Mouse (Mus musculus): ENCODE measurements around the gene Tpk1. TPM values are rescaled to one million over a fixed set of nuclear protein-coding genes. Genes with fewer than 3 reads are reported as not detected.
"Not testable (repeated sequence)": the region's sequence is repeated elsewhere in the genome, so short reads cannot be mapped to it uniquely, and the experiment has no call there.

The Tpk1 gene
- polyA plus RNA-seq, 1 experiment = 2.7 TPM

- H3K4me1 ChIP-seq (ENCODE audit: control insufficient read depth, insufficient read depth, low read length) = peaks cover 6% of the 10 kb centered on the region
- no peak overlapping the region for H3K27ac ChIP-seq (ENCODE audit: insufficient read depth, low read length)
- TF ChIP-seq POLR2A (IDR thresholded peaks at IDR 0.05; ENCODE audit: extremely low read depth, insufficient read depth, low read length) (no peak), CTCF (IDR thresholded peaks at IDR 0.05; ENCODE audit: extremely low read depth, insufficient read depth, low read length) (no peak)
- no peak overlapping the region for H3K4me3 ChIP-seq (ENCODE audit: insufficient read depth, low read length)
Measured at GRCm38 (mm10) chr6:43643718-43644117, 22.4 kb downstream of the Tpk1 start.

GRCm38 (mm10) chr6:43642375-43642774, 23.7 kb downstream of the Tpk1 start:
- Histone ChIP-seq H3K27ac (ENCODE audit: insufficient read depth, low read length) (no peak overlapping the region; the same call in 1 of the 2 replicates), H3K4me3 (ENCODE audit: insufficient read depth, low read length) (no peak overlapping the region), H3K4me1 (ENCODE audit: control insufficient read depth, insufficient read depth, low read length) (peaks cover 6% of the 10 kb centered on the region)
- TF ChIP-seq POLR2A (IDR thresholded peaks at IDR 0.05; ENCODE audit: extremely low read depth, insufficient read depth, low read length) = no peak
- no peak for TF ChIP-seq CTCF (IDR thresholded peaks at IDR 0.05; ENCODE audit: extremely low read depth, insufficient read depth, low read length)

GRCm38 (mm10) chr6:43640621-43641020, 25.5 kb downstream of the Tpk1 start:
- no peak overlapping the region for H3K4me3 ChIP-seq (ENCODE audit: insufficient read depth, low read length)
- TF ChIP-seq CTCF (IDR thresholded peaks at IDR 0.05; ENCODE audit: extremely low read depth, insufficient read depth, low read length) (no peak), POLR2A (IDR thresholded peaks at IDR 0.05; ENCODE audit: extremely low read depth, insufficient read depth, low read length) (no peak)
- H3K27ac ChIP-seq (ENCODE audit: insufficient read depth, low read length) = no peak overlapping the region
- peaks cover 4% of the 10 kb centered on the region for H3K4me1 ChIP-seq (ENCODE audit: control insufficient read depth, insufficient read depth, low read length)

GRCm38 (mm10) chr6:43638865-43639264, 27.2 kb downstream of the Tpk1 start:
- no peak for TF ChIP-seq POLR2A (IDR thresholded peaks at IDR 0.05; ENCODE audit: extremely low read depth, insufficient read depth, low read length)
- no peak for TF ChIP-seq CTCF (IDR thresholded peaks at IDR 0.05; ENCODE audit: extremely low read depth, insufficient read depth, low read length)
- Histone ChIP-seq H3K27ac (ENCODE audit: insufficient read depth, low read length) (no peak overlapping the region), H3K4me3 (ENCODE audit: insufficient read depth, low read length) (no peak overlapping the region), H3K4me1 (ENCODE audit: control insufficient read depth, insufficient read depth, low read length) (peaks cover 1% of the 10 kb centered on the region)

- Histone ChIP-seq H3K4me1 (ENCODE audit: control insufficient read depth, insufficient read depth, low read length) (peaks cover 1% of the 10 kb centered on the region), H3K4me3 (ENCODE audit: insufficient read depth, low read length) (no peak overlapping the region), H3K27ac (ENCODE audit: insufficient read depth, low read length) (no peak overlapping the region)
- TF ChIP-seq POLR2A (IDR thresholded peaks at IDR 0.05; ENCODE audit: extremely low read depth, insufficient read depth, low read length) (no peak), CTCF (IDR thresholded peaks at IDR 0.05; ENCODE audit: extremely low read depth, insufficient read depth, low read length) (no peak)
Measured at GRCm38 (mm10) chr6:43638119-43638518, 28.0 kb downstream of the Tpk1 start.

- Histone ChIP-seq H3K4me1 (ENCODE audit: control insufficient read depth, insufficient read depth, low read length) (peaks cover 1% of the 10 kb centered on the region), H3K27ac (ENCODE audit: insufficient read depth, low read length) (no peak overlapping the region), H3K4me3 (ENCODE audit: insufficient read depth, low read length) (no peak overlapping the region)
- TF ChIP-seq POLR2A (IDR thresholded peaks at IDR 0.05; ENCODE audit: extremely low read depth, insufficient read depth, low read length) = no peak
- TF ChIP-seq CTCF (IDR thresholded peaks at IDR 0.05; ENCODE audit: extremely low read depth, insufficient read depth, low read length) = no peak
Measured at GRCm38 (mm10) chr6:43636980-43637638, 29.0 kb downstream of the Tpk1 start.

- Histone ChIP-seq H3K4me3 (ENCODE audit: insufficient read depth, low read length) (no peak overlapping the region), H3K4me1 (ENCODE audit: control insufficient read depth, insufficient read depth, low read length) (no peaks in the 10 kb centered on the region), H3K27ac (ENCODE audit: insufficient read depth, low read length) (no peak overlapping the region)
- no peak for TF ChIP-seq CTCF (IDR thresholded peaks at IDR 0.05; ENCODE audit: extremely low read depth, insufficient read depth, low read length)
Measured at GRCm38 (mm10) chr6:43633308-43633963, 32.6 kb downstream of the Tpk1 start.

GRCm38 (mm10) chr6:43632871-43633270, 33.2 kb downstream of the Tpk1 start:
- Histone ChIP-seq H3K27ac (ENCODE audit: insufficient read depth, low read length) (no peak overlapping the region), H3K4me3 (ENCODE audit: insufficient read depth, low read length) (no peak overlapping the region), H3K4me1 (ENCODE audit: control insufficient read depth, insufficient read depth, low read length) (no peaks in the 10 kb centered on the region)
- TF ChIP-seq CTCF (IDR thresholded peaks at IDR 0.05; ENCODE audit: extremely low read depth, insufficient read depth, low read length) (no peak), POLR2A (IDR thresholded peaks at IDR 0.05; ENCODE audit: extremely low read depth, insufficient read depth, low read length) (no peak)

GRCm38 (mm10) chr6:43623448-43623847, 42.6 kb downstream of the Tpk1 start:
- not testable (repeated sequence) for H3K4me3 ChIP-seq (ENCODE audit: insufficient read depth, low read length); H3K27ac ChIP-seq (ENCODE audit: insufficient read depth, low read length); H3K4me1 ChIP-seq (ENCODE audit: control insufficient read depth, insufficient read depth, low read length)

GRCm38 (mm10) chr6:43619258-43619657, 46.8 kb downstream of the Tpk1 start:
- no peak for TF ChIP-seq CTCF (IDR thresholded peaks at IDR 0.05; ENCODE audit: extremely low read depth, insufficient read depth, low read length)
- no peak for TF ChIP-seq POLR2A (IDR thresholded peaks at IDR 0.05; ENCODE audit: extremely low read depth, insufficient read depth, low read length)
- no peak overlapping the region for H3K4me3 ChIP-seq (ENCODE audit: insufficient read depth, low read length)

More at GRCm38 (mm10) chr6:43619258-43619657, 46.8 kb downstream of the Tpk1 start:
- no peaks in the 10 kb centered on the region for H3K4me1 ChIP-seq (ENCODE audit: control insufficient read depth, insufficient read depth, low read length)
- no peak overlapping the region for H3K27ac ChIP-seq (ENCODE audit: insufficient read depth, low read length)

All from cortical plate, adult 2 months (tissue).